Mouse (Mus musculus) ES-Bruce4 (cell line): ENCODE measurements around the gene Bcl7a.

ENCODE experiments used
- CTCF ChIP-seq: IDR thresholded peaks from one replicate; pipeline ENCODE4 v1.8.1; 2011; ENCODE audit warnings: low read depth, low read length
- EP300 ChIP-seq: IDR thresholded peaks from 2 replicates; pipeline ENCODE4 v1.6.1; 2011; ENCODE audit warnings: low read depth, low read length; ENCODE audit not compliant: insufficient read depth
- POLR2A ChIP-seq: IDR thresholded peaks from one replicate; pipeline ENCODE4 v1.8.1; 2011; ENCODE audit warnings: low read length; ENCODE audit not compliant: insufficient read depth

DNA sequence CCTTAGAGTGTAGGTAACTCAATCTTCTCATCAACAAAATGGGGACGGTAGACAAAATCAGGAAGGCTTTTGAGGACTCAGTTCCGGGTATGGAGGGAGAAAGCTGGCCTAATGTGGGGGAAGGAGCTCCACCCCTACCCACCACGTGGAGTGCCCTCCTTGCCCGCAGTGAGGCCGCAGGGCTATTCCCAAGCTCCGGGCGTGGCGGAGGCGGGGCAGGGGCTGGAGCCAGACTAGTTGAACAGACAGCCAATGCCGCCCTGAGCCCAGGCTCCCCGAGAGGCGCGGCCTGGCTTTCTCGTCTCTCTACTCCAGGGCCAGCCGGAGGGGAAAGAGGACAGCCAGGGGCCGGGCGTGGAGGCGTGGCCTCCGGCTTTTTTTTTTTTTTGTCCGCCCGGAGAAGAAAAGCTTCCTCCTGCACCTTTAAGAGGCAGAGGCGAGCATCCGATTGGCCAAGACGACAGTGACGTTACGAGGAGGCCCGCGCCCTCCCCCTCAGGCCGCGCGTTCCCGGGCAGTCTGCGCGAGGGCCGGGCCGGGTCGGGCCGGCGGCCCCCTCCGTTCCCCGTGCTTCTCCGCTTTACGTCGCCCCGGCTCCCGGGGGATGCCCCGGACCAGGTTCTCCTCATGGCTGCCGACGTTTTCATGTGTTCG, 50.8 kb downstream of the Bcl7a start, which contains the start of gene Mlxip:
- TF ChIP-seq CTCF: no peak
- TF ChIP-seq POLR2A: peak; percentile 32
- TF ChIP-seq EP300: 0 out of 2 replicates have a peak, but pooled peaks have one; percentile 48
